Mouse (Mus musculus): ENCODE results near the gene Dgcr8. TPM values are rescaled to one million over a fixed set of nuclear protein-coding genes. Genes with fewer than 3 reads are reported as not detected.

Gene Dgcr8
- polyA plus RNA-seq (2012; rRNA removed), result 56.0 and 57.7 TPM in 2 replicates

DNA sequence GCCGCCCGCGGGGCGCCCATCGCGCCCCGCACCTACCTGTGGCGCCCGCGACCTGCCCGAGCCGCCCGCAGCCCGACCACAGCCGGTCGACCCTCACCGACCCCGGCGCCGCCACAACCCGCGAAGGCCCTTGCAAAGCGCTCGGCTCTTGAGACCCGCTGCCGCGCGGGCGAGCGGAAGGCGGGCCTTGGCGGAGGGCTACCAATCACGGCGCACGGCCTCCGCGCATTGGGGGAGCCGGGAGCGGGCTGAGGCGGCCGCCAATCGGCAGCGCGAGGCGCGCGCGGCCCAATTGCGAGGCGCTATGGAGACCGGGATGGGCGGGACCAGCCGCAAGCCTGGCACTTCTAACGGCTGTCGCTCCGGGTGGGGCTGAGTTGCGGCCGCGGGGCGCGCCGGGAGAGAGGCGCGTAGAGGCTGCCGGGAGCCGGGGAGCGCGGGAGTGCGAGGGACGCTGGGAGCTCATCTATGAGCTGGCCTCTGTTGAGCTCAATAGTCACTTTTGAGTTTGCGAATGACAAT lies at the start of gene Dgcr8:
Gene Dgcr8, minus strand, starts transcription at position 180 of the 522 bp plus-strand sequence.
- Histone ChIP-seq H3K27ac (ENCODE audit: insufficient read depth, low read length) (peak within 1 kb of the TSS; percentile 14; the same call in 1 of the 2 replicates), H3K4me3 (replicated peaks; ENCODE audit: insufficient read depth, low read depth, low read length) (peak within 1 kb of the TSS; percentile 82), H3K27me3 (ENCODE audit: control insufficient read depth, insufficient read depth, low read length) (no peaks in the 10 kb centered on the region), H3K4me1 (ENCODE audit: control insufficient read depth, insufficient read depth, low read length) (peaks cover 11% of the 10 kb centered on the region)
- under 1% methylated on average over 68 of the region's 71 CpGs for WGBS
- TF ChIP-seq CTCF (IDR thresholded peaks at IDR 0.05; ENCODE audit: borderline replicate concordance, insufficient read depth, low read depth, low read length), result no peak
- peak; percentile 60 for TF ChIP-seq POLR2A (IDR thresholded peaks at IDR 0.05; ENCODE audit: borderline replicate concordance, insufficient read depth, low read length)
- DNase-seq, result peak; percentile 98 to 99

DNA sequence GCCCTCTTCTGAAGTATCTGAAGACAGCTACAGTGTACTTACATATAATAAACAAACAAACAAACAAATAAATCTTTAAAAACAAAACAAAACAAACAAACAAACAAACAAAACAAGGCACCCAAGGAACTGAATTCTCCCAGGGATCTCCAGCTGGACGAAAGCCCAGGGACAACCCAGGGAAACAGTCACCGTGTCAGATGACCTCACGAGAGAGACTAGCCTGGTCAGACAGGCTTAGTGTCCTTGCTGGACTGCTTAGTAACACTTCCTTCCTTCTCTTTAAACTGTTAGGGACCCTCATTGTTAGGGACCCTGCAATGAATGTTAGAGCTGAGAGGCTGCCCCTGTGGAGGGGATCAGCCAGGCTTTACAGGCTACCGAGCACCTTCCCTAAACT lies 48.2 kb upstream of the Dgcr8 start:
- 79% methylated on average over 4 of the region's 4 CpGs for WGBS
- no peak overlapping the region for H3K4me3 ChIP-seq (replicated peaks; ENCODE audit: insufficient read depth, low read depth, low read length)
- TF ChIP-seq CTCF (IDR thresholded peaks at IDR 0.05; ENCODE audit: borderline replicate concordance, insufficient read depth, low read depth, low read length), result no peak
- TF ChIP-seq POLR2A (IDR thresholded peaks at IDR 0.05; ENCODE audit: borderline replicate concordance, insufficient read depth, low read length), result no peak
- DNase-seq, result no peak
- H3K27me3 ChIP-seq (ENCODE audit: control insufficient read depth, insufficient read depth, low read length), result no peaks in the 10 kb centered on the region
- no peak overlapping the region for H3K27ac ChIP-seq (ENCODE audit: insufficient read depth, low read length)
- peaks cover 17% of the 10 kb centered on the region for H3K4me1 ChIP-seq (ENCODE audit: control insufficient read depth, insufficient read depth, low read length)

DNA sequence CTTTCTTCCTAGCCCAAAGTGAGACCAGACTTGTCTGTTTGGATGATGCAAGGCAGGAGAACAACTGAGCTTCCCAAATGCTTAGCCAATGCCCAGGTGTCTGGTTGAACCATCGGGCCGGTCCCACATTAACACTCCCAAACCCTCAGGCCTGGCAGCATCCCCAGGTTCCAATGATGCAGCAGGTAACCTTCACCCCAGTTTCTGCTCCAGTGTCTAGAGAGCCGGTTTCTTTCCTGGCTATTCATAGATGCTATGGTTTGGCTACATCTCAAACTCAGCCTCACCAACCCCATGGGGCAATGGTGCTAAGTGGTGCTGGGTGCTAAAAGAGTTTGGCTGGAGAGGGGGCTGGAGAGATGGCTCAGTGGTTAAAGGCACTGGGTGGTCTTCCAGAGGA lies 46.9 kb upstream of the Dgcr8 start:
- no peak overlapping the region for H3K4me3 ChIP-seq (replicated peaks; ENCODE audit: insufficient read depth, low read depth, low read length)
- H3K27me3 ChIP-seq (ENCODE audit: control insufficient read depth, insufficient read depth, low read length), result no peaks in the 10 kb centered on the region
- H3K27ac ChIP-seq (ENCODE audit: insufficient read depth, low read length), result no peak overlapping the region
- peaks cover 11% of the 10 kb centered on the region; the same call in 1 of the 2 replicates for H3K4me1 ChIP-seq (ENCODE audit: control insufficient read depth, insufficient read depth, low read length)
- no peak for DNase-seq
- 70% methylated on average over 3 of the region's 3 CpGs for WGBS
- no peak for TF ChIP-seq POLR2A (IDR thresholded peaks at IDR 0.05; ENCODE audit: borderline replicate concordance, insufficient read depth, low read length)
- TF ChIP-seq CTCF (IDR thresholded peaks at IDR 0.05; ENCODE audit: borderline replicate concordance, insufficient read depth, low read depth, low read length), result no peak

DNA sequence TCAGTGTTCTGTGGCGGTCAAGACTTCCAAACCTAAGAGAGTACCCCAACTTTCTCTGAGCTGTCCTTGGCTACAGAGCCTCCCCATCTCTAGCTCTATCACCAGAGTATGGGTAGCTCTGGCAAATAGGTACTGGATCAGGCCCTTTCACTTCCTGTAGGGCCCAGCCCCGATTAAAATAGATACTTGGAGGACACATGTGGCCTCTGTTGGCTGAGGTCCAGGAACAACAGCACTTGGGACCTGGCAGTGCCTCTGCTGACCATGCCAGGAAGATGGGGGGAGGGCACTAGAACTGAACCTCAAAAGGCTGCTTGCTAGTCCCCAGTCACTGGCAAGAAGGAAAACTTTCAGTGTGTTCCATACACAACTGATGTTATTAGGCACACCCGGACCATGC lies 44.9 kb upstream of the Dgcr8 start:
- Histone ChIP-seq H3K4me1 (ENCODE audit: control insufficient read depth, insufficient read depth, low read length) (peaks cover 5% of the 10 kb centered on the region; the same call in 1 of the 2 replicates), H3K4me3 (replicated peaks; ENCODE audit: insufficient read depth, low read depth, low read length) (no peak overlapping the region), H3K27me3 (ENCODE audit: control insufficient read depth, insufficient read depth, low read length) (no peaks in the 10 kb centered on the region), H3K27ac (ENCODE audit: insufficient read depth, low read length) (no peak overlapping the region)
- 56% methylated on average over 3 of the region's 3 CpGs for WGBS
- TF ChIP-seq CTCF (IDR thresholded peaks at IDR 0.05; ENCODE audit: borderline replicate concordance, insufficient read depth, low read depth, low read length), result no peak
- no peak for TF ChIP-seq POLR2A (IDR thresholded peaks at IDR 0.05; ENCODE audit: borderline replicate concordance, insufficient read depth, low read length)
- no peak for DNase-seq

DNA sequence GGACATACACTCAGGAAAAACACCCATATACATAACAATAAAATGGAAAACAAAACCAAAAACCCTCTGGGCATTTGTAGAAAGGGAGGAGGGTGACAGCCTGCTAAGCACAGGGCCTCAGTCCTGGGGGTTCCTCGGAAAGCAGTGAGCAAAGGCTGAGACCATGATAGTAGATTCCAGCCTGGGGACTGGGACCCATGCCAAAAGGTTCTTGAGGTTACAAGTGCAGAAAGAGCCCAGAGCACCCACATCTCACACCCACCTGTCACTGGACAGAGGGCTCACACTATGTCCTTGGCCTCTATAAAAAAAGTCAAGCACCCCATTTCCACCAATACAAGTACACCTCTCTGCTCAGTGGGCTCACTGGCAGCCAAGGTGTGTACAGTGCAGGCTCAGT lies 39.5 kb upstream of the Dgcr8 start:
- TF ChIP-seq POLR2A (IDR thresholded peaks at IDR 0.05; ENCODE audit: borderline replicate concordance, insufficient read depth, low read length) (no peak), CTCF (IDR thresholded peaks at IDR 0.05; ENCODE audit: borderline replicate concordance, insufficient read depth, low read depth, low read length) (no peak)

DNA sequence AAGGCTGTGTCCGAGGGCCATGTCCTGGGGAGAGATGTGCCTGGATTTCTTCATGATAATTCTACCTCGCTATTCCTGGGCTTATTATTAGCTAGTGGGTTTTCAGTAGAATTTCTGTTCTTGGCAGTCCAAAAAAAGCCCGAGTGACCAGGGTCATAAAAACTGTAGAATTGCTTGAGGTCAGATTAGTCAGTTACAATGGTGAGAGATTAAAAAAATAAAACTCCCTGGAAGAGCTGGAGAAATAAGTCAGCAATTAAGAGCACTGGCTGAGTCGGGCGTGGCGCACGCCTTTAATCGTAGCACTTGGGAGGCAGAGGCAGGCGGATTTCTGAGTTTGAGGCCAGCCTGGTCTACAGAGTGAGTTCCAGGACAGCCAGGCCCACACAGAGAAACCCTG lies 38.9 kb upstream of the Dgcr8 start:
- Histone ChIP-seq H3K4me1 (ENCODE audit: control insufficient read depth, insufficient read depth, low read length) (no peaks in the 10 kb centered on the region), H3K27me3 (ENCODE audit: control insufficient read depth, insufficient read depth, low read length) (no peaks in the 10 kb centered on the region), H3K27ac (ENCODE audit: insufficient read depth, low read length) (no peak overlapping the region), H3K4me3 (replicated peaks; ENCODE audit: insufficient read depth, low read depth, low read length) (no peak overlapping the region)
- no peak for DNase-seq
- TF ChIP-seq CTCF (IDR thresholded peaks at IDR 0.05; ENCODE audit: borderline replicate concordance, insufficient read depth, low read depth, low read length), result no peak
- no peak for TF ChIP-seq POLR2A (IDR thresholded peaks at IDR 0.05; ENCODE audit: borderline replicate concordance, insufficient read depth, low read length)
- 88% methylated on average over 9 of the region's 9 CpGs for WGBS

More for the DNA sequence above, 39.5 kb upstream of the Dgcr8 start:
- Histone ChIP-seq H3K4me1 (ENCODE audit: control insufficient read depth, insufficient read depth, low read length) (no peaks in the 10 kb centered on the region), H3K27me3 (ENCODE audit: control insufficient read depth, insufficient read depth, low read length) (no peaks in the 10 kb centered on the region), H3K4me3 (replicated peaks; ENCODE audit: insufficient read depth, low read depth, low read length) (no peak overlapping the region), H3K27ac (ENCODE audit: insufficient read depth, low read length) (no peak overlapping the region)
- no peak for DNase-seq
- WGBS, result 76% methylated on average over 1 of the region's 1 CpGs

DNA sequence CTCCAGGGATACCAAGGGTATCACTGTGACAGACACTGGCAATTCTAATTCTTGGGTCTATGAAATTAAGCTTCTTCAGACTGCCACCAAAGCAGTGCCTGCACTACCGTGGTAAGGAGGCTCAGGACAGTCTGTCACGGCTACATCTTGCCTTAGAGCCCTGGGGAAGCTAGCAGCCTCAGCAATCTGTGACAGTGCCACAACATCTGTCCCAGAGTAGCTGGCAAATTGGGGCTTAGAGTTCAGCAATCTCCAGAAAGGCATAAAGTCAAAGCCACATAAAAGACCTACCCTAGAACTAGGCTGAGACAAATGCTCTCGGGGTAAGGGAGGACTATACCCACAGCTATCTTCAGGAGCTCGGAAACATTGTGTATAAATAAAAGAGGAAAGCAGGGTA lies 36.7 kb upstream of the Dgcr8 start:
- Histone ChIP-seq H3K4me1 (ENCODE audit: control insufficient read depth, insufficient read depth, low read length) (no peaks in the 10 kb centered on the region), H3K4me3 (replicated peaks; ENCODE audit: insufficient read depth, low read depth, low read length) (no peak overlapping the region), H3K27me3 (ENCODE audit: control insufficient read depth, insufficient read depth, low read length) (no peaks in the 10 kb centered on the region), H3K27ac (ENCODE audit: insufficient read depth, low read length) (no peak overlapping the region)
- 78% methylated on average over 4 of the region's 4 CpGs for WGBS
- DNase-seq, result no peak
- no peak for TF ChIP-seq CTCF (IDR thresholded peaks at IDR 0.05; ENCODE audit: borderline replicate concordance, insufficient read depth, low read depth, low read length)
- no peak for TF ChIP-seq POLR2A (IDR thresholded peaks at IDR 0.05; ENCODE audit: borderline replicate concordance, insufficient read depth, low read length)

DNA sequence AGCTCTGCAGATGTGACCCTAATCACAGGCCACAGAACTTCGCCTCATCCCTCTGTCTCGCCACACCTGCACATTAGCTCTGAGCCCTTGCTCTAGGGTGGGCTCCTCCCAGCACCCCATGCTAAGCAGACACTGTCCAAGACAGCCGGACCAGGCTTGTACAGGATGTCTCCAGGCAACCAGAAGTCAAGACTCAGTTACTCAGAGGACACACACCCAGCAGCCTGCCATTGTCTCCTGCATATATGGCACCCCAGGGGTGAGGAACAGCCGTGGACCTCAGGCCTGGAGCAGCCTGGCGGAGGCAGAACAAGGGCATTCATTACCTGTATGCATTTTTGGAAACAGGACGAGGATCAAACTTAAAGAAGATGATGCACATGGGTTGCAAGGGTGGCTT lies 35.0 kb upstream of the Dgcr8 start:
- H3K4me3 ChIP-seq (replicated peaks; ENCODE audit: insufficient read depth, low read depth, low read length), result no peak overlapping the region
- H3K4me1 ChIP-seq (ENCODE audit: control insufficient read depth, insufficient read depth, low read length), result no peaks in the 10 kb centered on the region
- TF ChIP-seq CTCF (IDR thresholded peaks at IDR 0.05; ENCODE audit: borderline replicate concordance, insufficient read depth, low read depth, low read length), result no peak
- TF ChIP-seq POLR2A (IDR thresholded peaks at IDR 0.05; ENCODE audit: borderline replicate concordance, insufficient read depth, low read length), result no peak
- 65% methylated on average over 6 of the region's 6 CpGs for WGBS
- no peak overlapping the region for H3K27ac ChIP-seq (ENCODE audit: insufficient read depth, low read length)
- no peak for DNase-seq
- H3K27me3 ChIP-seq (ENCODE audit: control insufficient read depth, insufficient read depth, low read length), result no peaks in the 10 kb centered on the region
